Mouse (Mus musculus): Measurements from ENCODE around the gene Paqr4.

Paqr4 gene

GRCm38 (mm10) chr17:23725477-23725876 lies 15.2 kb downstream of the Paqr4 start:
- DNase-seq (ENCODE audit: low read depth): no peak

DNA sequence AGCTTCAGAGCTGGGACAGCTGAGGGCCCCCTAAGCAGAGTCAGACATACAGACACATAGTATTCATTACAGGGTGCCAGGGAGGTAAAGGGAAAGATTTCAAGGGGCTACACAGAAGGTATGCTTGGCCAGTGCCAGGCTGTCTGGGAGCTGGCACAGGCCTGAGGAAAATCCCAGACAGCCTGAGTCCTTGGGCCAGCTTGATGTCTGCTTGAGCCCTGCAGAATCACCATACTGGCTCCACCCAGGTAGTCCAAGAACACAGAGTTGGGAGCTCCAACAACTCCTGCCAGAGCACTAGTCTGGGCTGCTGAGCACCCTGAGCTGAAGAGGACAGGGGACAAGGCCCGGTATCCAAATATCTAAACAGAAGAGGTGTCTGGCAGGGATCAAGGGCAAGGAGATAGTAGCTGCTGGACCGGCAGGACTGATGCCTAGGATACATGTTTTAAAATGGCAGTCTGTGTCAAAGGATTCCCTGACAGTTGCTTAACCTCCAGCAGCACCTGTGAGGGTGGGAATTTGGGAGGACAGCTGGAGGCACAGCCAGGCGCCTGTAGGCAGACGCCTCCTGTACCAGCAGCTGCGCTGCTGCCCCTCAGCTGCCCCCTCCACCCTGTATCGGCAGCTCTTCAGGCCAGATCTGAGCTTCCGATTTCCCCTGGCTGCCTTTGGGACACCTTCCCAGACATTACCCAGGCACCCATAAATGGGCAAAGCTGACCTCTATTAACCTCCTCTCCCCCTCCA lies 18.1 kb downstream of the Paqr4 start, which contains the start of gene 1520401A03Rik:
1520401A03Rik (minus strand) TSS at position 408 of the 750 bp plus-strand sequence.
- DNase-seq (ENCODE audit: low read depth): no peak

DNA sequence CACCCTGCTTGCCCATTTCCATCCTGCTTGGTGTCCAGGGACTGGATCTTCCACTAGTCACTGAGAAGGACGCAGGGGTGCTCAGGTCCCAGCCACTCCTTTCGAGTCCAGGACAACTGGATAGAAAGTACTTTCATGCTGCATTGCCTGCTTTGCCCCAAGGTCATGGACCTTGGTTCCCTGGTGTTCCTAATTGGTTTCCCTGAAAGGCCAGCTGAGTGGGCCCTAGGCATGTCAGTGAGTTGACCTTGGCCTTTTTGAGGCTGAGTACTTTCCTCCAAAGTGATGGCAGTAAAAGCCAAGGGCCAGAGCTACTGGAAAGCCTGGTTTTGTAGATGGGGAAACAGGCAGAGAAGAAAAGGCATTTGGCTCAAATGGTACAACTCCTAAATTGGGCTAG lies 18.8 kb downstream of the Paqr4 start:
- DNase-seq (ENCODE audit: low read depth): no peak

DNA sequence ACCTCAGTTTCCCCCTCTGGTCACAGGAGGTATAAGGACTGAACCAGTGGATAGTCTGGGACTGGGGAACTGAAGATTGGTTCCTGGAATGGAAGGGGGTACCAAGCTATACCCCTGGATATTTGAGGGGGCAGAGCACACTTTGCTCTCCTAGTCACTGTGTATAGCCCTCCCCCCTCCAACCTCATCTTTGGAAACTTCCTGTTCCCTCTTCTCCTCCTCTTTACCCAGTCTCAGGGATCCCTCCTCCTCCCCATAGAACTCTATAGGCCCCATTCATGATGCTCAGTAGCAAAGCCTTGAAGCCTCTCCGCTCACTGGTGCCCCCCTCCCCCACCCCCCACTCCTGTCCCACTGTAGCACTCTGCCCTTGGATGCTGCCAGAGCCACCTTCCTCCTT lies 21.2 kb downstream of the Paqr4 start:
- no peak for DNase-seq (ENCODE audit: low read depth)

GRCm38 (mm10) chr17:23717003-23717402 lies 23.7 kb downstream of the Paqr4 start:
- no peak for DNase-seq (ENCODE audit: low read depth)

GRCm38 (mm10) chr17:23706212-23706611 lies 34.5 kb downstream of the Paqr4 start:
- DNase-seq (ENCODE audit: low read depth): peak; percentile 29

DNA sequence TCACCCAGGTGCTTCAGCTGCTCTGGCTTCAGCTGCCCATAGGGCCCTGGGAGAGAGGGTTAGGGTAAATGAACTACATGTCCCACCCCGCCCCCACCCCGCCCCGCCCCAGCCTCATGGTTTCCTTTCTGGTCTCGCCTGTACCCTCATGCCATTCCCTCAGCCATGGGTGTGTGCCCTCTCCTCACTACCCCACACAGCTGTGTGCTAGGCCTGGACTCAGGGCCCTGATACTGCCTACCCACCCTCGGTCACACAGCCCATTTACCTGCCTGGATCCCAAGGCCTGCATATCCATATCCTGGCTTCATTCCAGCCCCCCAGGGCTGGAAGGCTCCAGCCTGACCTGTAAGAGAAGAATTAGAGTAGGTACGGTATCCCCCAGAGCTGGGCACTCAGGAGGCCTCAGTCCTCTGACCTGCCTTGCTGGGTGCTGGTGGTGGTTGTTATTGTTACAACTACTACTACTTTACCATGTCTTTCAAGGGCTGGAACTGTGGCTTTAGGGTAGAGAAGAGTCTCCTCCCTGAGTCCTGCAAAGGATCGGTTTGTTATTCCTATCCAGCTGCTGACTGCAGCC lies 35.1 kb downstream of the Paqr4 start:
- no peak for DNase-seq (ENCODE audit: low read depth)

GRCm38 (mm10) chr17:23704741-23705140 lies 35.9 kb downstream of the Paqr4 start:
- no peak for DNase-seq (ENCODE audit: low read depth)

GRCm38 (mm10) chr17:23703301-23703700 lies 37.4 kb downstream of the Paqr4 start:
- DNase-seq (ENCODE audit: low read depth): no peak

- DNase-seq (ENCODE audit: low read depth): peak; percentile 81
These were observed 40.6 kb downstream of the Paqr4 start for GRCm38 (mm10) chr17:23700079-23700478.

- no peak for DNase-seq (ENCODE audit: low read depth)
These were observed 41.3 kb downstream of the Paqr4 start for GRCm38 (mm10) chr17:23699131-23700077.

GRCm38 (mm10) chr17:23695801-23696200 lies 44.9 kb downstream of the Paqr4 start:
- DNase-seq (ENCODE audit: low read depth): no peak

DNA sequence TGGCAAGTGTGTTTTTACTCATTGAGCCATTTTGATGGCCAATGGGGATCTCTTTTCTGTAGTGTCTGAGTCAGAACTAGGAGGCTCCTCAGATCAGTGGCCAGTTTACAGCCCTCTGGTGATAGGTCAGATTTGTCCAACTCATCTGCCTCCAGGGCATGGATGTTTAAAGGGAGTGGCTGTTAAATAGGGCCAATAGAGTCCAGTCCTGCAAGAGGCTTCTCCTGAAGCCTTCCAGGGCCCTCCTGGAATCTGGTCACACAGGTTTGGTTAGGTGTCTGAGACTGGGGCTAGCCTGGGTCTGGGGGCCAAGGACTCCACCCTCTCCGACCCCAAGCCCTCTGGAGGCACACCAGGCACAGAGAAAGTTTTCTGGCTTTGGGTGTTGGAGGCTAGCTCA lies 46.2 kb downstream of the Paqr4 start:
- no peak for DNase-seq (ENCODE audit: low read depth)

Measured in fibroblast of lung, adult 2 months (primary cell).